In the genomic region with DNA sequence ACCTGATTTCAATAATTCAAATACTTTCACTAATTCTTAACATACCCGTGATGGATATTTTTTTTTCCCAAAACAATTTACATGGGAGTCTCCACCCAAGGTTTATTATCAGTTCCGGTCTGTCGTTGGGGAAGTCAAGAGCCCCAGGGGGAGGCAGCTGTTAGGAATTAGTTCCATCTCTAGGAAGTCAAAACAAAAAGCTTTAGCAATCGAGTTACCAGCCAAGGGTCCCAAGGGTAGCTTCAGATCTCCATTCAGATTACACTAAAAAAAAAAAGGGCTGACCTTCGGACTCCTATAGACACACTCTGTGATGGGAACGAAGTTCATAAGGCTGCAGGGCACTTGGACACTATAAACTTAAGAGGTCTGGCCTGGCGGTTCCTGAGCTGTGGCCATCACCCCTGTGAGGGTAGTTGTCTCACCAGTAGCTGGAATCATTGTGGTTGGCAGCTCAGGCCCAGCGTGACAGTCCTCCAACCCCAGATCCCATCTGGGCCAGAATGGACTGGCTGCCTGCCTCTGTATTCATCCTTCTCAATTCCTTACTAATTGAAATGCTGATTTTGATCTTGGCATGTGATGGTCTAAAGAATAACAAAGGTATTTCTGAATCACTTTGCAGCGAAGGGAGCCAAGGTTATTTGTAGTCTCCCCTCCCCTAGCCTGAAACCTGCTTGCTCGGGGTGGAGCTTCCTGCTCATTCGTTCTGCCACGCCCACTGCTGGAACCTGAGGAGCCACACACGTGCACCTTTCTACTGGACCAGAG, we compare ENCODE assay signal across 16 mouse cellular contexts. TPM values are rescaled to one million over a fixed set of nuclear protein-coding genes. Genes with fewer than 3 reads are reported as not detected.
DNase-seq lines count a peak whose midpoint lies in the region.
"Had no signal": no experiment of that assay in that cellular context is flagged by ENCODE, and none has a peak within 500 bp of the region (broad histone marks: within the 10 kb centered on the region; RNA-seq: fewer than 3 reads in every experiment).

No protein-coding gene starts in this region.

- intact Hi-C loops in heart, postnatal 25 days (cut with DNase I) = no loop called here

- DNase-seq in cerebellum, adult 9-10 months = peak; percentile 31
- no peak for DNase-seq in cerebellum, adult 11 months
- peak; percentile 27 for DNase-seq in heart, adult 11 months
- no peak for DNase-seq in heart, postnatal 25 days (ENCODE audit: low spot score)
- peak; percentile 42 for DNase-seq in embryo, embryonic 10.5 days (ENCODE audit: low spot score)
- no peak for DNase-seq in layer of hippocampus, adult 11-12 months (ENCODE audit: low spot score)
- DNase-seq in urinary bladder, postnatal 10 days (ENCODE audit: low spot score) = no peak
- DNase-seq: adrenal gland, adult 2 months; cerebellum, postnatal 25 days; gastrocnemius, postnatal 14 days; heart, adult 2 months; kidney, adult 2 months; kidney, postnatal 36 days; retina, postnatal 1 day; right cerebral cortex, postnatal 14 days; thymus, postnatal 4 days had no signal

RNA-seq across cellular contexts. Expression of gene Rell1, which starts 44.1 kb away (rescaled TPM):
- 10 to 100 TPM in 1 of 2 experiments, 1 to 10 TPM in 1; 8.7 to 11.7 TPM for total RNA-seq in heart, postnatal 25 days (2021)

Comparison
In these comparisons a context has a peak if more than half of its experiments do, and no peak if none do; other contexts are left out.
1. DNase-seq: peak in cerebellum, adult 9-10 months (single experiment), heart, adult 11 months (single experiment) and embryo, embryonic 10.5 days (single experiment); none in cerebellum, adult 11 months (single experiment), heart, postnatal 25 days (single experiment), layer of hippocampus, adult 11-12 months (single experiment) and urinary bladder, postnatal 10 days (single experiment).